Mouse (Mus musculus) inflammation-experienced regulatory T-cells, adult 16 weeks (primary cell): ENCODE data around the gene Gm5901. TPM values are rescaled to one million over a fixed set of nuclear protein-coding genes. Genes with fewer than 3 reads are reported as not detected.

Experiments
- polyA plus RNA-seq: library from polyadenylated mRNA; unstranded; fragments of 100-300 nt; shearing (Covaris generic); gene quantifications from one replicate; pipeline ENCODE4 v1.2.1, GENCODE M21; 2017

Gene Gm5901
- 1.0 TPM for polyA plus RNA-seq

GRCm38 (mm10) chr7:105374866-105375265 is at the start of gene Gm5901:
Gene Gm5901 (plus strand): TSS chr7:105375038.

GRCm38 (mm10) chr7:105334004-105334403 is 40.8 kb upstream of the Gm5901 start, which contains the start of gene Olfr690:
Gene Olfr690 (minus strand): TSS chr7:105334104.

GRCm38 (mm10) chr7:105342170-105342569 is 32.7 kb upstream of the Gm5901 start, which contains the start of gene Olfr691:
Gene Olfr691 (minus strand): TSS chr7:105342270.

GRCm38 (mm10) chr7:105367930-105368329 is 6.9 kb upstream of the Gm5901 start, which contains the start of gene Olfr692:
Gene Olfr692 (plus strand): TSS chr7:105368230.

GRCm38 (mm10) chr7:105399935-105400624 is 25.2 kb downstream of the Gm5901 start, which contains the start of gene Fam160a2:
Gene Fam160a2 (minus strand): TSS chr7:105400054.

GRCm38 (mm10) chr7:105404268-105404667 is 29.4 kb downstream of the Gm5901 start, which contains the start of gene Cnga4:
Gene Cnga4 (plus strand): TSS chr7:105404568.

GRCm38 (mm10) chr7:105425424-105426043 is 50.7 kb downstream of the Gm5901 start, which contains the start of gene Cckbr:
Gene Cckbr (plus strand): TSS chr7:105425731.

Other genes with a start within 250 kb of the Gm5901 start
- gene Olfr683, start 228.0 kb upstream of the Gm5901 start, polyA plus RNA-seq: not detected
- gene Olfr684, start 211.4 kb upstream of the Gm5901 start, polyA plus RNA-seq: not detected
- gene Olfr685, start 189.0 kb upstream of the Gm5901 start, polyA plus RNA-seq: not detected
- not detected for gene Olfr686, start 167.6 kb upstream of the Gm5901 start, polyA plus RNA-seq
- gene Olfr688, start 86.9 kb upstream of the Gm5901 start, polyA plus RNA-seq: not detected
- gene Olfr689, start 63.9 kb upstream of the Gm5901 start, polyA plus RNA-seq: not detected
- gene Olfr690, start 40.9 kb upstream of the Gm5901 start, polyA plus RNA-seq: not detected
- not detected for gene Olfr691, start 32.8 kb upstream of the Gm5901 start, polyA plus RNA-seq
- not detected for gene Olfr692, start 6.8 kb upstream of the Gm5901 start, polyA plus RNA-seq
- 49.0 TPM for gene Fam160a2, start 25.0 kb downstream of the Gm5901 start, polyA plus RNA-seq
- not detected for gene Cnga4, start 29.5 kb downstream of the Gm5901 start, polyA plus RNA-seq
- not detected for gene Cckbr, start 50.7 kb downstream of the Gm5901 start, polyA plus RNA-seq
- not detected for gene Cavin3, start 107.3 kb downstream of the Gm5901 start, polyA plus RNA-seq
- 46.6 TPM for gene Smpd1, start 179.3 kb downstream of the Gm5901 start, polyA plus RNA-seq
- 11.6 TPM for gene Apbb1, start 206.6 kb downstream of the Gm5901 start, polyA plus RNA-seq
- gene Hpx, start 225.1 kb downstream of the Gm5901 start, polyA plus RNA-seq: not detected